8 mouse cellular contexts compared by ENCODE assay signal in genomic region chr9:64737406-64738201, GRCm38 (mm10). TPM values are rescaled to one million over a fixed set of nuclear protein-coding genes. Genes with fewer than 3 reads are reported as not detected.
A peak's percentile ranks its signal among the peaks of the same experiment; 100 is the strongest.
DNase-seq lines count a peak whose midpoint lies in the region; ATAC-seq lines count a peak whose summit lies in the region.

TSS of gene Rab11a (minus strand) at chr9:64737758.

- peak within 1 kb of the TSS; percentile 98 for H3K4me3 ChIP-seq in brown adipose tissue, adult 24 weeks (ENCODE audit: insufficient read depth, low read depth, low read length)
- peak within 1 kb of the TSS; percentile 99 for H3K4me3 ChIP-seq in heart, embryonic 13.5 days
- H3K4me3 ChIP-seq in liver, embryonic 12.5 days = peak within 1 kb of the TSS; percentile 100
- H3K4me3 ChIP-seq in stomach, embryonic 15.5 days (replicated peaks) = peak within 1 kb of the TSS; percentile 98

- WGBS in heart, embryonic 13.5 days = under 1% methylated on average over 58 of the region's 61 CpGs
- 0% methylated on average over 61 of the region's 61 CpGs for WGBS in liver, embryonic 12.5 days (ENCODE audit: insufficient replicate concordance)
- WGBS in stomach, embryonic 15.5 days = under 1% methylated on average over 57 of the region's 61 CpGs

- peaks cover 3% of the 10 kb centered on the region; the same call in 1 of the 2 replicates for H3K4me1 ChIP-seq in brown adipose tissue, adult 24 weeks (ENCODE audit: control insufficient read depth, insufficient read depth, insufficient read length, low read length)
- peaks cover 14% of the 10 kb centered on the region for H3K4me1 ChIP-seq in heart, embryonic 13.5 days
- peaks cover 21% of the 10 kb centered on the region for H3K4me1 ChIP-seq in liver, embryonic 12.5 days
- H3K4me1 ChIP-seq in stomach, embryonic 15.5 days = 0 out of 2 replicates have a peak, but pooled peaks cover 2% of the 10 kb centered on the region

- ATAC-seq in heart, embryonic 13.5 days (ENCODE audit: extremely low read depth, insufficient number of reproducible peaks, low FRiP score, low TSS enrichment) = peak; percentile 90
- peak; percentile 93 for ATAC-seq in liver, embryonic 12.5 days
- peak; percentile 94 for ATAC-seq in stomach, embryonic 15.5 days (ENCODE audit: insufficient read depth, low FRiP score, low read depth)

- H3K27ac ChIP-seq in brown adipose tissue, adult 24 weeks (replicated peaks; ENCODE audit: low read depth, low read length) = peak within 1 kb of the TSS; percentile 100
- H3K27ac ChIP-seq in heart, embryonic 13.5 days (replicated peaks) = peak within 1 kb of the TSS; percentile 98
- H3K27ac ChIP-seq in liver, embryonic 12.5 days = peak within 1 kb of the TSS; percentile 92
- peak within 1 kb of the TSS; percentile 96 for H3K27ac ChIP-seq in stomach, embryonic 15.5 days

- H3K36me3 ChIP-seq in heart, embryonic 13.5 days = no peaks in the 10 kb centered on the region
- H3K36me3 ChIP-seq in liver, embryonic 12.5 days = no peaks in the 10 kb centered on the region
- no peaks in the 10 kb centered on the region for H3K36me3 ChIP-seq in stomach, embryonic 15.5 days

- peak within 1 kb of the TSS; percentile 91 for H3K4me2 ChIP-seq in heart, embryonic 13.5 days
- H3K4me2 ChIP-seq in liver, embryonic 12.5 days = peak within 1 kb of the TSS; percentile 90
- H3K4me2 ChIP-seq in stomach, embryonic 15.5 days = peak within 1 kb of the TSS; percentile 70

- peak within 1 kb of the TSS; percentile 97 for H3K9ac ChIP-seq in heart, embryonic 13.5 days
- peak within 1 kb of the TSS; percentile 97 for H3K9ac ChIP-seq in liver, embryonic 12.5 days
- H3K9ac ChIP-seq in stomach, embryonic 15.5 days = peak within 1 kb of the TSS; percentile 99

- H3K27me3 ChIP-seq in heart, embryonic 13.5 days (replicated peaks) = no peaks in the 10 kb centered on the region
- no peaks in the 10 kb centered on the region for H3K27me3 ChIP-seq in liver, embryonic 12.5 days (replicated peaks)
- no peaks in the 10 kb centered on the region for H3K27me3 ChIP-seq in stomach, embryonic 15.5 days (replicated peaks)

- H3K9me3 ChIP-seq in heart, embryonic 13.5 days = no peaks in the 10 kb centered on the region
- H3K9me3 ChIP-seq in liver, embryonic 12.5 days (replicated peaks) = no peaks in the 10 kb centered on the region
- H3K9me3 ChIP-seq in stomach, embryonic 15.5 days = no peaks in the 10 kb centered on the region

- DNase-seq in CD4-positive, CD25-positive, alpha-beta regulatory T cell, adult 2 months (ENCODE audit: low read depth, low spot score) = peak; percentile 98
- peak; percentile 8 for DNase-seq in fat pad, adult 2 months (ENCODE audit: extremely low read depth, low read depth, low spot score)
- peak; percentile 99 for DNase-seq in kidney, postnatal 10 days
- DNase-seq in natural killer cell, adult 2 months (ENCODE audit: low spot score in 2 of 2) = peak; percentile 96 to 97

RNA-seq across cellular contexts. Expression of gene Rab11a, which starts in this region (rescaled TPM):
- polyA plus RNA-seq in brown adipose tissue, adult 24 weeks (2012; ENCODE audit: insufficient read depth, insufficient read length, missing spikeins) = 141 and 169 TPM in 2 replicates
- polyA plus RNA-seq in heart, embryonic 13.5 days (2015; fragmentation: Nextera tagmentation; extraction: Ambion mirVana) = 335 and 366 TPM in 2 replicates
- polyA plus RNA-seq in liver, embryonic 12.5 days (2016; fragmentation: Nextera tagmentation; extraction: Ambion mirVana) = 240 and 248 TPM in 2 replicates
- polyA plus RNA-seq in stomach, embryonic 15.5 days (2015; fragmentation: Nextera tagmentation; extraction: Ambion mirVana) = 414 and 441 TPM in 2 replicates

Comparison
In these comparisons a context has a peak if more than half of its experiments do, and no peak if none do; other contexts are left out.
1. Peak in every context shown above with its lines: DNase-seq, ATAC-seq, H3K4me3 ChIP-seq and H3K27ac ChIP-seq.
2. DNase-seq: peak in every context shown above with its lines; median percentile 99 in kidney, postnatal 10 days; 98 in CD4-positive, CD25-positive, alpha-beta regulatory T cell, adult 2 months; 96 in natural killer cell, adult 2 months; 8 in fat pad, adult 2 months.